Mouse (Mus musculus): ENCODE data around the gene Fat1. TPM values are rescaled to one million over a fixed set of nuclear protein-coding genes. Genes with fewer than 3 reads are reported as not detected.
A peak's percentile ranks its signal among the peaks of the same experiment; 100 is the strongest.

Gene Fat1
- polyA plus RNA-seq, 2 experiments, result 0.98 to 1.3 TPM

DNA sequence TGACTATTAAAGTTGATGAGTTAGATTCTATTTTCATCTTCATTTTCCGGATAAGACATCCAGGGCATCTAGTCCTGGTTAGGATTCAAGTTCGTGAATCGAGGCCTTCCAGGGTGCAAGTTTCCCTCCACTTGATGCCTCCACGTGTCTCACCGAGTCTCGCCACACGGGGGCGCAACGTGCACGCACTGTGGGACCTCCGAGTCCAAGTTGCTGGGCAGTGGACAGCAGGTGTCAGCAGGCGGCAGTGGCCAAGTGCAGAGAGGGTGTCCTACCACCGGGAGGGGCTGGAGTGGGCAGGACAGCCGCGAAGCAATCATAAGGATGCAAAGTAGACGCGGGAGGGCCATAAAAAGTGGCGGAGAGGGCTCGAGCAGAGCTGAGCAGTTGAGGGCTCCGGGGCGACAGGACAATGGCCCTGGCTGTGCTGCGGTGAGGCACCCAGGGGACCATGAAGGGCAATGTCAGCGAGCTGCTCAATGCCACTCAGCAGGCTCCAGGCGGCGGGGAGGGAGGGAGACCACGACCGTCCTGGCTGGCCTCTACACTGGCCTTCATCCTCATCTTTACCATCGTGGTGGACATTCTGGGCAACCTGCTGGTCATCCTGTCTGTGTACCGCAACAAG lies 133.6 kb downstream of the Fat1 start, which contains the start of gene Mtnr1a:
Gene Mtnr1a, plus strand, starts transcription at position 379 of the 628 bp plus-strand sequence.
- ATAC-seq (ENCODE audit: insufficient read depth) (0 out of 2 replicates have a peak, but pooled peaks have one; percentile 35), DNase-seq (ENCODE audit: low read depth in 3 of 3, low spot score in 3 of 3) (peak; percentile 10 to 14 (median 12))
- no peaks in the 10 kb centered on the region for H3K27me3 ChIP-seq (ENCODE audit: control insufficient read depth, insufficient read depth, low read length)
- H3K4me1 ChIP-seq (replicated peaks; ENCODE audit: control insufficient read depth in 2 of 2, insufficient read depth in 2 of 2, low read length in 1 of 2), result no peaks in the 10 kb centered on the region
- no peak within 1 kb of the TSS for H3K4me3 ChIP-seq (ENCODE audit: insufficient read depth in 1 of 2, low read depth in 2 of 2, low read length in 2 of 2)
- 9% methylated on average over 29 of the region's 29 CpGs for WGBS (ENCODE audit: insufficient replicate concordance)
- no peaks in the 10 kb centered on the region for H3K36me3 ChIP-seq (replicated peaks; ENCODE audit: control insufficient read depth, insufficient read depth, low read depth)
- H3K4me2 ChIP-seq (ENCODE audit: low read depth), result peak within 1 kb of the TSS; percentile 22
- no peaks in the 10 kb centered on the region for H3K9me3 ChIP-seq (ENCODE audit: control insufficient read depth, low read length)
- TF ChIP-seq CTCF (IDR thresholded peaks at IDR 0.05; ENCODE audit: low read depth), result peak; percentile 97
- no peak for TF ChIP-seq EP300 (IDR thresholded peaks at IDR 0.05; ENCODE audit: low read depth)
- no peak within 1 kb of the TSS for H3K9ac ChIP-seq (replicated peaks)
- no peak within 1 kb of the TSS for H3K27ac ChIP-seq

- TF ChIP-seq CTCF (IDR thresholded peaks at IDR 0.05; ENCODE audit: low read depth) (no peak), EP300 (IDR thresholded peaks at IDR 0.05; ENCODE audit: low read depth) (no peak)
- no peak for ATAC-seq (ENCODE audit: insufficient read depth)
These were observed 135.7 kb downstream of the Fat1 start for GRCm38 (mm10) chr8:45070949-45071348.

GRCm38 (mm10) chr8:45080850-45081249 lies 145.6 kb downstream of the Fat1 start:
- H3K4me2 ChIP-seq (ENCODE audit: low read depth), result no peak overlapping the region
- 76% methylated on average over 3 of the region's 3 CpGs for WGBS (ENCODE audit: insufficient replicate concordance)
- no peak overlapping the region for H3K4me3 ChIP-seq (ENCODE audit: insufficient read depth in 1 of 2, low read depth in 2 of 2, low read length in 2 of 2)
- H3K4me1 ChIP-seq (replicated peaks; ENCODE audit: control insufficient read depth in 2 of 2, insufficient read depth in 2 of 2, low read length in 1 of 2), result no peaks in the 10 kb centered on the region
- no peaks in the 10 kb centered on the region for H3K36me3 ChIP-seq (replicated peaks; ENCODE audit: control insufficient read depth, insufficient read depth, low read depth)
- H3K9me3 ChIP-seq (ENCODE audit: control insufficient read depth, low read length), result no peaks in the 10 kb centered on the region
- DNase-seq (ENCODE audit: low read depth in 3 of 3, low spot score in 3 of 3) (no peak), ATAC-seq (ENCODE audit: insufficient read depth) (no peak)
- no peak for TF ChIP-seq EP300 (IDR thresholded peaks at IDR 0.05; ENCODE audit: low read depth)
- H3K27ac ChIP-seq, result no peak overlapping the region
- no peaks in the 10 kb centered on the region for H3K27me3 ChIP-seq (ENCODE audit: control insufficient read depth, insufficient read depth, low read length)
- H3K9ac ChIP-seq (replicated peaks), result no peak overlapping the region

More at GRCm38 (mm10) chr8:45070949-45071348, 135.7 kb downstream of the Fat1 start:
- Histone ChIP-seq H3K4me3 (ENCODE audit: insufficient read depth in 1 of 2, low read depth in 2 of 2, low read length in 2 of 2) (no peak overlapping the region), H3K27ac (no peak overlapping the region), H3K4me1 (replicated peaks; ENCODE audit: control insufficient read depth in 2 of 2, insufficient read depth in 2 of 2, low read length in 1 of 2) (no peaks in the 10 kb centered on the region), H3K36me3 (replicated peaks; ENCODE audit: control insufficient read depth, insufficient read depth, low read depth) (no peaks in the 10 kb centered on the region), H3K9ac (replicated peaks) (no peak overlapping the region), H3K27me3 (ENCODE audit: control insufficient read depth, insufficient read depth, low read length) (no peaks in the 10 kb centered on the region), H3K9me3 (ENCODE audit: control insufficient read depth, low read length) (no peaks in the 10 kb centered on the region), H3K4me2 (ENCODE audit: low read depth) (no peak overlapping the region)
- no peak for DNase-seq (ENCODE audit: low read depth in 3 of 3, low spot score in 3 of 3)
- 76% methylated on average over 8 of the region's 8 CpGs for WGBS (ENCODE audit: insufficient replicate concordance)

DNA sequence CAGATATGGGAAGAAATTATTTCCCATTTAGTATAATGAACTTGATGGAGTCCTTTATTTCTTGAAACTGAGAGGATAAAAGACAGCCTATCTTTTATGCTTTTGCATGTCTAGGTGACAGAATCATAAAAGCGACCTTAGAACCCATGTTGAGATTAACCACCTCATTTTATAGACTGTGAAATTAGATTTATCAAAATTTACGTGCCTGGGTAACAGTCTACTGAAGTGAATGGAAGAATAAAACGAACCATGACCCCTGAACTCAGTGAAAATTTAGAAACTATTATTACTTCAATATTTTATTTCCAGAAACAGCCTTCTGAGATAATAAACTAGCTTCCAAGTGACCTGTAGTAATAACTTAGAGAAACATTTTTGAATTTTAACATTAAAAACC lies 158.4 kb downstream of the Fat1 start:
- Histone ChIP-seq H3K4me2 (ENCODE audit: low read depth) (no peak overlapping the region), H3K9ac (replicated peaks) (no peak overlapping the region), H3K4me1 (replicated peaks; ENCODE audit: control insufficient read depth in 2 of 2, insufficient read depth in 2 of 2, low read length in 1 of 2) (no peaks in the 10 kb centered on the region), H3K4me3 (ENCODE audit: insufficient read depth in 1 of 2, low read depth in 2 of 2, low read length in 2 of 2) (no peak overlapping the region), H3K27me3 (ENCODE audit: control insufficient read depth, insufficient read depth, low read length) (no peaks in the 10 kb centered on the region), H3K36me3 (replicated peaks; ENCODE audit: control insufficient read depth, insufficient read depth, low read depth) (no peaks in the 10 kb centered on the region), H3K9me3 (ENCODE audit: control insufficient read depth, low read length) (no peaks in the 10 kb centered on the region), H3K27ac (no peak overlapping the region)
- no peak for ATAC-seq (ENCODE audit: insufficient read depth)
- WGBS (ENCODE audit: insufficient replicate concordance), result 53% methylated on average over 3 of the region's 3 CpGs
- DNase-seq (ENCODE audit: low read depth in 3 of 3, low spot score in 3 of 3), result no peak
- TF ChIP-seq EP300 (IDR thresholded peaks at IDR 0.05; ENCODE audit: low read depth) (no peak), CTCF (IDR thresholded peaks at IDR 0.05; ENCODE audit: low read depth) (no peak)

Other genes starting within 250 kb of the Fat1 start
- gene Mtnr1a, start 133.7 kb downstream of the Fat1 start, polyA plus RNA-seq (2012; rRNA removed), result 0.02 TPM in 1 of 2 replicates, not detected in the other
- not detected in 2 replicates for gene Mtnr1a, start 133.7 kb downstream of the Fat1 start, polyA plus RNA-seq (2014; fragmentation: Nextera tagmentation; extraction: Ambion mirVana)